ENCODE assay signal across 8 mouse cellular contexts in genomic region chr6:29348371-29348724, GRCm38 (mm10). TPM values are rescaled to one million over a fixed set of nuclear protein-coding genes. Genes with fewer than 3 reads are reported as not detected.
DNase-seq lines count a peak whose midpoint lies in the region; ATAC-seq and TF ChIP-seq lines count a peak whose summit lies in the region.

No protein-coding gene starts in this region.

- intact Hi-C loops in heart, postnatal 10 days (cut with DNase I), result no loop called here
- intact Hi-C loops in left cerebral cortex, postnatal 25 days (cut with DNase I), result no loop called here

- under 1% methylated on average over 15 of the region's 15 CpGs for WGBS in heart, embryonic 15.5 days
- under 1% methylated on average over 15 of the region's 15 CpGs for WGBS in forebrain, embryonic 14.5 days
- WGBS in liver, postnatal 0 days (ENCODE audit: insufficient replicate concordance), result under 1% methylated on average over 15 of the region's 15 CpGs

- peak overlapping the region; percentile 68 for H3K4me2 ChIP-seq in heart, embryonic 15.5 days
- peak overlapping the region; percentile 64 for H3K4me2 ChIP-seq in forebrain, embryonic 14.5 days (ENCODE audit: low read length)
- H3K4me2 ChIP-seq in liver, postnatal 0 days (ENCODE audit: low read depth, low read length), result peak overlapping the region; percentile 87

- no peaks in the 10 kb centered on the region for H3K9me3 ChIP-seq in heart, embryonic 15.5 days (replicated peaks)
- no peaks in the 10 kb centered on the region for H3K9me3 ChIP-seq in G1E (replicated peaks)
- H3K9me3 ChIP-seq in forebrain, embryonic 14.5 days (replicated peaks; ENCODE audit: control insufficient read depth, low read length), result no peaks in the 10 kb centered on the region
- no peaks in the 10 kb centered on the region for H3K9me3 ChIP-seq in liver, postnatal 0 days (ENCODE audit: low read length)

- peaks cover 41% of the 10 kb centered on the region for H3K4me1 ChIP-seq in heart, embryonic 15.5 days (replicated peaks)
- peaks cover 32% of the 10 kb centered on the region for H3K4me1 ChIP-seq in G1E (ENCODE audit: insufficient read depth, low read depth, low read length)
- peaks cover 9% of the 10 kb centered on the region for H3K4me1 ChIP-seq in forebrain, embryonic 14.5 days (ENCODE audit: control insufficient read depth, insufficient read depth, low read length)
- H3K4me1 ChIP-seq in liver, postnatal 0 days (ENCODE audit: insufficient read depth), result peaks cover 19% of the 10 kb centered on the region

- ATAC-seq in heart, embryonic 15.5 days (replicated peaks; ENCODE audit: insufficient number of reproducible peaks, insufficient read depth, low FRiP score, low read depth), result peak; percentile 7
- no peak for ATAC-seq in G1E (ENCODE audit: extremely low read depth, insufficient number of reproducible peaks, low FRiP score, poor library complexity, severe bottlenecking)
- ATAC-seq in forebrain, embryonic 14.5 days, result no peak; the same call in 1 of the 2 replicates
- peak; percentile 3 for ATAC-seq in liver, postnatal 0 days

- peak overlapping the region; percentile 94 for H3K9ac ChIP-seq in heart, embryonic 15.5 days
- H3K9ac ChIP-seq in forebrain, embryonic 14.5 days (ENCODE audit: low read length), result peak overlapping the region; percentile 87
- H3K9ac ChIP-seq in liver, postnatal 0 days (replicated peaks), result peak overlapping the region; percentile 85

- TF ChIP-seq EP300 in liver, postnatal 0 days (IDR thresholded peaks at IDR 0.05; ENCODE audit: low read depth), result no peak

- no peaks in the 10 kb centered on the region for H3K36me3 ChIP-seq in heart, embryonic 15.5 days
- H3K36me3 ChIP-seq in G1E (replicated peaks), result peaks cover 7% of the 10 kb centered on the region
- H3K36me3 ChIP-seq in forebrain, embryonic 14.5 days (ENCODE audit: control insufficient read depth, insufficient read depth, low read length), result no peaks in the 10 kb centered on the region
- no peaks in the 10 kb centered on the region for H3K36me3 ChIP-seq in liver, postnatal 0 days (replicated peaks; ENCODE audit: insufficient read depth, low read length)

- H3K27me3 ChIP-seq in heart, embryonic 15.5 days, result no peaks in the 10 kb centered on the region
- H3K27me3 ChIP-seq in G1E (ENCODE audit: insufficient read depth, low read length), result peaks cover 1% of the 10 kb centered on the region; the same call in 1 of the 2 replicates
- no peaks in the 10 kb centered on the region for H3K27me3 ChIP-seq in forebrain, embryonic 14.5 days (replicated peaks; ENCODE audit: control insufficient read depth, insufficient read depth, low read length)
- H3K27me3 ChIP-seq in liver, postnatal 0 days (ENCODE audit: insufficient read depth, low read length), result no peaks in the 10 kb centered on the region

- H3K27ac ChIP-seq in heart, embryonic 15.5 days, result peak overlapping the region; percentile 96
- H3K27ac ChIP-seq in forebrain, embryonic 14.5 days (ENCODE audit: low read depth, low read length), result peak overlapping the region; percentile 71
- H3K27ac ChIP-seq in liver, postnatal 0 days (ENCODE audit: low read depth), result peak overlapping the region; percentile 80

- DNase-seq in heart, postnatal 10 days, result no peak
- peak; percentile 17 for DNase-seq in G1E (ENCODE audit: low spot score)
- DNase-seq in forebrain, embryonic 14.5 days (ENCODE audit: low spot score), result no peak
- DNase-seq in liver, postnatal 0 days, result no peak
- no peak for DNase-seq in left cerebral cortex, postnatal 25 days (ENCODE audit: low spot score in 2 of 2)
- DNase-seq in right cerebral cortex, postnatal 10 days (ENCODE audit: low spot score in 2 of 2), result no peak
- DNase-seq in cerebellum, adult 9-10 months, result no peak

- peak overlapping the region; percentile 95 for H3K4me3 ChIP-seq in heart, embryonic 15.5 days
- peak overlapping the region; percentile 98 for H3K4me3 ChIP-seq in G1E (ENCODE audit: low read depth, low read length)
- H3K4me3 ChIP-seq in forebrain, embryonic 14.5 days (ENCODE audit: low read depth, low read length), result peak overlapping the region; percentile 82
- peak overlapping the region; percentile 77 for H3K4me3 ChIP-seq in liver, postnatal 0 days (ENCODE audit: low read depth, low read length)

- no peak for TF ChIP-seq CTCF in G1E (IDR thresholded peaks at IDR 0.05; ENCODE audit: low read depth, low read length)
- no peak for TF ChIP-seq CTCF in liver, postnatal 0 days (IDR thresholded peaks at IDR 0.05; ENCODE audit: low read depth)

RNA-seq across cellular contexts. Expression of gene Calu, which starts 0.5 kb away (rescaled TPM):
- polyA plus RNA-seq in heart, embryonic 15.5 days (2015; fragmentation: Nextera tagmentation; extraction: Ambion mirVana), result 354 and 404 TPM in 2 replicates
- 100 to 1,000 TPM; 327 to 353 TPM for total RNA-seq in heart, postnatal 10 days (2021)
- total RNA-seq in G1E (2014; fragmentation: Nextera tagmentation) (62.8 and 71.9 TPM in 2 replicates), G1E (2017) (107 and 113 TPM in 2 replicates)
- polyA plus RNA-seq in G1E (2012), result 15.6 and 25.4 TPM in 2 replicates
- polyA plus RNA-seq in forebrain, embryonic 14.5 days (2014; fragmentation: Nextera tagmentation; extraction: Ambion mirVana), result 196 and 210 TPM in 2 replicates
- polyA plus RNA-seq in liver, postnatal 0 days (2015; fragmentation: Nextera tagmentation; extraction: Ambion mirVana), result 55.7 and 63.8 TPM in 2 replicates
- 10 to 100 TPM; 71.9 to 72.5 TPM for total RNA-seq in left cerebral cortex, postnatal 25 days (2021)

RNA-seq across cellular contexts. Expression of gene Fam71f1, which starts 29.4 kb away (rescaled TPM):
- polyA plus RNA-seq in heart, embryonic 15.5 days (2015; fragmentation: Nextera tagmentation; extraction: Ambion mirVana), result 0.08 TPM in 1 of 2 replicates, not detected in the other
- total RNA-seq in heart, postnatal 10 days (2021), result not detected
- total RNA-seq in G1E (2014; fragmentation: Nextera tagmentation), result not detected in 2 replicates
- total RNA-seq in G1E (2017), result 0.16 and 0.35 TPM in 2 replicates
- not detected in 2 replicates for polyA plus RNA-seq in G1E (2012)
- not detected in 2 replicates for polyA plus RNA-seq in forebrain, embryonic 14.5 days (2014; fragmentation: Nextera tagmentation; extraction: Ambion mirVana)
- polyA plus RNA-seq in liver, postnatal 0 days (2015; fragmentation: Nextera tagmentation; extraction: Ambion mirVana), result not detected in 2 replicates
- not detected for total RNA-seq in left cerebral cortex, postnatal 25 days (2021)

RNA-seq across cellular contexts. Expression of gene Opn1sw, which starts 39.9 kb away (rescaled TPM):
- polyA plus RNA-seq in heart, embryonic 15.5 days (2015; fragmentation: Nextera tagmentation; extraction: Ambion mirVana), result 0.55 and 0.70 TPM in 2 replicates
- total RNA-seq in heart, postnatal 10 days (2021), result not detected
- total RNA-seq in G1E (2014; fragmentation: Nextera tagmentation), result not detected in 2 replicates
- 0.27 TPM in 1 of 2 replicates, not detected in the other for total RNA-seq in G1E (2017)
- polyA plus RNA-seq in G1E (2012), result not detected in 2 replicates
- polyA plus RNA-seq in forebrain, embryonic 14.5 days (2014; fragmentation: Nextera tagmentation; extraction: Ambion mirVana), result 0.17 and 0.33 TPM in 2 replicates
- 0.06 and 0.12 TPM in 2 replicates for polyA plus RNA-seq in liver, postnatal 0 days (2015; fragmentation: Nextera tagmentation; extraction: Ambion mirVana)
- under 1 TPM in 1 of 2 experiments, not detected in 1; 0.32 TPM for total RNA-seq in left cerebral cortex, postnatal 25 days (2021)

RNA-seq across cellular contexts. Expression of gene Ccdc136, which starts 47.8 kb away (rescaled TPM):
- polyA plus RNA-seq in heart, embryonic 15.5 days (2015; fragmentation: Nextera tagmentation; extraction: Ambion mirVana), result 19.1 and 22.1 TPM in 2 replicates
- 1 to 10 TPM; 6.1 to 7.9 TPM for total RNA-seq in heart, postnatal 10 days (2021)
- total RNA-seq in G1E (2014; fragmentation: Nextera tagmentation) (not detected in 2 replicates), G1E (2017) (0.11 and 0.23 TPM in 2 replicates)
- 0.02 and 0.04 TPM in 2 replicates for polyA plus RNA-seq in G1E (2012)
- 40.2 and 42.2 TPM in 2 replicates for polyA plus RNA-seq in forebrain, embryonic 14.5 days (2014; fragmentation: Nextera tagmentation; extraction: Ambion mirVana)
- 0.09 and 0.22 TPM in 2 replicates for polyA plus RNA-seq in liver, postnatal 0 days (2015; fragmentation: Nextera tagmentation; extraction: Ambion mirVana)
- 10 to 100 TPM; 84.7 to 92.0 TPM for total RNA-seq in left cerebral cortex, postnatal 25 days (2021)

Comparison
In these comparisons a context has a peak if more than half of its experiments do, and no peak if none do; other contexts are left out.
1. ATAC-seq: peak in heart, embryonic 15.5 days (single experiment) and liver, postnatal 0 days (single experiment); none in G1E (single experiment) and forebrain, embryonic 14.5 days (single experiment).
2. Peak in every context shown above with its lines, with median percentiles within 50 percentile points of each other: H3K27ac ChIP-seq, H3K4me2 ChIP-seq, H3K4me3 ChIP-seq and H3K9ac ChIP-seq.